Mouse (Mus musculus) forebrain, embryonic 12.5 days (tissue): ENCODE measurements at regions not wholly inside any gene's neighbourhood (a gene's known extent, or its start where the extent isn't known, plus 50 kb on each side); places are given as distances from the start of the nearest gene placed in this dataset.

Experiments used
- ATAC-seq: fragments of 200-750 bp; cut with Nextera tagmentation; 2 replicates; pipeline ENCODE4 v1.8.0; 2017; ENCODE audit warnings: moderate TSS enrichment; ENCODE audit not compliant: low FRiP score
- H3K27ac ChIP-seq: fragments of 300-500 bp; sonication (generic); 2 replicates; pipeline ENCODE4 v1.5.1; 2016; ENCODE audit warnings: mild to moderate bottlenecking
- H3K27me3 ChIP-seq: fragments of 300-500 bp; sonication (generic); 2 replicates; pipeline ENCODE4 v1.6.1; 2016; ENCODE audit warnings: mild to moderate bottlenecking
- H3K36me3 ChIP-seq: fragments of 300-500 bp; sonication (generic); replicated peaks from 2 replicates; pipeline ENCODE4 v1.6.1; 2016; ENCODE audit warnings: mild to moderate bottlenecking
- H3K4me1 ChIP-seq: fragments of 300-500 bp; sonication (generic); 2 replicates; pipeline ENCODE4 v1.6.1; 2016
- H3K4me2 ChIP-seq: fragments of 300-500 bp; sonication (generic); 2 replicates; pipeline ENCODE4 v1.6.1; 2016; ENCODE audit warnings: mild to moderate bottlenecking, moderate library complexity
- H3K4me3 ChIP-seq: fragments of 300-500 bp; sonication (generic); replicated peaks from 2 replicates; pipeline ENCODE4 v1.5.1; 2016; ENCODE audit warnings: mild to moderate bottlenecking
- H3K9ac ChIP-seq: fragments of 300-500 bp; sonication (generic); 2 replicates; pipeline ENCODE4 v1.6.1; 2016; ENCODE audit warnings: mild to moderate bottlenecking
- H3K9me3 ChIP-seq: fragments of 300-500 bp; sonication (generic); 2 replicates; pipeline ENCODE4 v1.6.1; 2016
- WGBS: fragments of 180-500 bp; shearing (Covaris S2); methylation state at CpG from one replicate; pipeline ENCODE4 v1.1.7; 2016; 5-methylcytosine and 5-hydroxymethylcytosine counted together

DNA sequence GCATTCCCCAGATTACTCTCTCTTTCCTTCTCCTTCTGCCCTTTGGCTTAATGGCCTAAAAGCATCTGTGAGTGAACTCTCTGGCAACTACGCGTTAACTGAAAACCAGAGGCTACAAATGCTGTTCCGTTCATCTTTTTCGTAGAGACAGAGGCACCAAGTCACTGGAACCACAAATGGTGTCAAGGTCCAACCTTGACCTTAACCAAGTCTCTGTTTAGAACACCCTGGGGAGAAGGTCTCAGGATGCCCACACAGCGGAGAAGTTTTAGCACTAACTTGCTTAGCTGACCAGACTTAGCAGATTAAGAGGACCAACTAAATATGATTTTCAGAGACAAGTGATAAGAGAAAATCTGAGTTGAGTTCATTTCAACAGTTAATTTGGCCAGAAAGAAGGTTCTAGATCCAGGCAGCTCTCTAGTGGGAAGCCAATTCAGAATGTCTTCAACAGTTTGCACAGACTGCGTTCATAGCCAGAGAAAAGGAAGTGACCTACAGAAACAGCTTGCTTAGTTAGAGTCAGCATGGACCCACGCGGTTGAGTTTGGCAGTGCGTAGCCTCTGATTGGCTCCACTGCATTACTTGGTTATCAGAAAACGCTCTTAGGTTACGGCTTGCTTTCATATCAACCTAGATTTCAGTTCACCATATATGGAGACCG, 169.8 kb downstream of the Ly86 start:
- ATAC-seq: no peak
- H3K27me3 ChIP-seq: no peaks in the 10 kb centered on the region
- H3K4me1 ChIP-seq: peaks cover 34% of the 10 kb centered on the region
- peak overlapping the region; percentile 44 for H3K4me2 ChIP-seq
- H3K27ac ChIP-seq: peak overlapping the region; percentile 89
- H3K9me3 ChIP-seq: no peaks in the 10 kb centered on the region
- no peak overlapping the region for H3K9ac ChIP-seq
- 73% methylated on average over 12 of the region's 12 CpGs for WGBS
- H3K36me3 ChIP-seq: no peaks in the 10 kb centered on the region
- H3K4me3 ChIP-seq: no peak overlapping the region

GRCm38 (mm10) chr13:37517055-37517807, 172.2 kb downstream of the Ly86 start:
- peak; percentile 59; the same call in 1 of the 2 replicates for ATAC-seq
- no peak overlapping the region for H3K4me3 ChIP-seq
- H3K9ac ChIP-seq: no peak overlapping the region
- no peaks in the 10 kb centered on the region for H3K36me3 ChIP-seq
- H3K4me2 ChIP-seq: no peak overlapping the region
- no peaks in the 10 kb centered on the region for H3K9me3 ChIP-seq
- peaks cover 33% of the 10 kb centered on the region for H3K4me1 ChIP-seq
- peak overlapping the region; percentile 56; the same call in 1 of the 2 replicates for H3K27ac ChIP-seq
- no peaks in the 10 kb centered on the region for H3K27me3 ChIP-seq
- WGBS: 26% methylated on average over 14 of the region's 14 CpGs

DNA sequence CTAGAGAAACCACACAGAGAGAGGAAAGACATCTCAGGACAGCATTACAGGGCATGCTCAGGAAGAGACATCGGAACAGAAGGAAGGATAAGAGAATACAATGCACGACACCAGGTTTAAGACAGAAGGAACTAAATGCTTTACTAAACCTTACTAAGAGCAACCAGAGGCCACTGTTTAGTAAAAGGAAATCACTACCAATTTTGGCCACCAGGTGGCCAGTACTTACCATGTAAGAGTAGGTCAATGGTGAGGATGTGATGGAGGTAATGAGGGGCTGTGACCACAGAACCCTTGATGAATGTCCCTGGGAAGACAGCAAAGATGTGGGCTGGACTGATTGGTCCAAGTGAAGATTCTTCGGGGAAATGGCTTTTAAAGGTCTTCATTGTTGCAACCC, 174.9 kb downstream of the Ly86 start:
- H3K9ac ChIP-seq: no peak overlapping the region
- H3K36me3 ChIP-seq: no peaks in the 10 kb centered on the region
- H3K4me1 ChIP-seq: peaks cover 13% of the 10 kb centered on the region
- no peak overlapping the region for H3K4me2 ChIP-seq
- no peak for ATAC-seq
- no peaks in the 10 kb centered on the region for H3K9me3 ChIP-seq
- H3K27ac ChIP-seq: no peak overlapping the region
- H3K27me3 ChIP-seq: peaks cover 14% of the 10 kb centered on the region
- 76% methylated on average over 3 of the region's 3 CpGs for WGBS
- no peak overlapping the region for H3K4me3 ChIP-seq

DNA sequence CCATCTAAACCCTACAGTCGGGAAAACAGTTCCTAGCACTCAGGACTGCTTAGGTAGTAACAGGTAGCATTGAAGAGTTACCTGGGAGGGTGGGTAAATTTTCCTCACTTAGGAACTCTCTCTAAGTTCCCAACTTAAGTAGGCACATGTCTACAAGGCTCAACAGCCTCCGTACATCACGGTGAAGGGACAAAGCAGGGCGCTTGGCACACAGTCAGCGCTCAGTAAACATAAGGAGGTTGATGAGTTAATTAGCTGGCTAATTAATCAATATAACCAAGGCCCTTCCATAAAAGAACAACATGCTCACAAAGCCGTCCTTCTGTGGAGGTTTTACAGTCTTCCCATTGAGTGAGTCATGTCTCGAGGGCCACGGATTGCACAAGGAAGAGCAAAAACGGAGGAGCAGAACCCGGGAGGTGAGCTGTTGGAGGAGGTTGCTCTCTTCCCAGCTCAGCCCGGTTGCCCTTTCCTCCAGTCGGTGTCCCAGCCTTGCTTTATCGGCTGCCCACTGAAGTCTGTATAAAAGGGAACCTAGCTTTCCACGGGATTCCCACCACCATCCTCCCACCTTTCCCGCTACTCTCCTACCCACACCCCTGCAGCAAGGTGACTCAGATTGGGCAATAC, 180.2 kb downstream of the Ly86 start:
- Histone ChIP-seq H3K4me2 (no peak overlapping the region), H3K27me3 (peaks cover 48% of the 10 kb centered on the region), H3K4me3 (no peak overlapping the region), H3K36me3 (no peaks in the 10 kb centered on the region), H3K4me1 (peaks cover 9% of the 10 kb centered on the region), H3K27ac (no peak overlapping the region), H3K9ac (no peak overlapping the region), H3K9me3 (no peaks in the 10 kb centered on the region)
- WGBS: 67% methylated on average over 15 of the region's 15 CpGs
- ATAC-seq: peak; percentile 44; the same call in 1 of the 2 replicates

DNA sequence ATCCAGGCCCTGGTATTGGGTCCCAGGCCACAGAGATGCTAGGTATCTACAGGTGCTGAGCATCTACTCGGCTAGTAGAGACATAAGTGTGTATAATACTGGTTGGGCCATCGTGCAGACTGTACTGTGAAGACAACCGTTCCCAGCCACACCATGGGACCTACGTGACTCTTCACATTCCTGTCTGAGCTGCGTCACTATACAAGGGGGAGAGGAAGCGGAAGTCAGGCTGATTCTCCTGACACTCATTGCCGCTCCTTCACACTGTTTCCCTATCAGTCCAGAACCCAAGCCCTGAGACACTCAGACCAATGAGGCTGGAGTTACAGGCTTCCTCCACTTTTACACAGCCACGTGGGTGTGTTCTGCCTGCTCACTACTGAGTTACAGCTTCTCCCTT, 181.1 kb downstream of the Ly86 start:
- no peaks in the 10 kb centered on the region for H3K36me3 ChIP-seq
- ATAC-seq: no peak
- H3K27me3 ChIP-seq: peaks cover 48% of the 10 kb centered on the region
- H3K9me3 ChIP-seq: no peaks in the 10 kb centered on the region
- no peak overlapping the region for H3K4me3 ChIP-seq
- WGBS: 89% methylated on average over 8 of the region's 8 CpGs
- no peak overlapping the region for H3K4me2 ChIP-seq
- H3K4me1 ChIP-seq: peaks cover 9% of the 10 kb centered on the region
- no peak overlapping the region for H3K27ac ChIP-seq
- no peak overlapping the region for H3K9ac ChIP-seq

DNA sequence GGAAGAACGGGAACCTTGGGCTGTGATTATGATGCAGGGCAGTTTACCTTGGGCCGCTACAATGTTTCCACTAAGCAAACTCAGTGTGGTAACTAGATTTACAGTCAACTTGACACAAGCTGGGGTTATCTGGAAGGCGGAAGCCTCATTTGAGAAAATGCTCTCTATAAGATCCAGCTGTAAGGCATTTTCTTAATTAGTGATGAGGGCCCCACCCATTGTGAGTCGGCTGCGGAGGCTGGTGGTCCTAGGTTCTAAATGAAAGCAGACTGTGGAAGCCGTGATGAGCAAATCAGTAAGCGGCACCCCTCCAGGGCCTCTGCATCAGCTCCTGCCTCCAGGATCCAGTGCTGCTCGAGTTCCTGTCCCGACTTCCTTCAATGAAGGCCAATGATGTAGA, 183.4 kb downstream of the Ly86 start:
- no peak for ATAC-seq
- peaks cover 9% of the 10 kb centered on the region for H3K4me1 ChIP-seq
- peaks cover 46% of the 10 kb centered on the region for H3K27me3 ChIP-seq
- no peak overlapping the region for H3K4me3 ChIP-seq
- H3K9ac ChIP-seq: no peak overlapping the region
- no peak overlapping the region for H3K27ac ChIP-seq
- H3K4me2 ChIP-seq: no peak overlapping the region
- WGBS: 60% methylated on average over 9 of the region's 9 CpGs
- H3K36me3 ChIP-seq: no peaks in the 10 kb centered on the region
- no peaks in the 10 kb centered on the region for H3K9me3 ChIP-seq

GRCm38 (mm10) chr13:37528876-37529275, 183.9 kb downstream of the Ly86 start:
- WGBS: 77% methylated on average over 7 of the region's 7 CpGs
- Histone ChIP-seq H3K4me2 (no peak overlapping the region), H3K36me3 (no peaks in the 10 kb centered on the region)

GRCm38 (mm10) chr13:37531512-37532183, 186.6 kb downstream of the Ly86 start:
- 70% methylated on average over 8 of the region's 8 CpGs for WGBS
- Histone ChIP-seq H3K27ac (no peak overlapping the region), H3K27me3 (peaks cover 24% of the 10 kb centered on the region), H3K4me3 (no peak overlapping the region), H3K9ac (no peak overlapping the region), H3K4me1 (peaks cover 9% of the 10 kb centered on the region), H3K9me3 (no peaks in the 10 kb centered on the region), H3K36me3 (no peaks in the 10 kb centered on the region), H3K4me2 (no peak overlapping the region)
- ATAC-seq: no peak

More at GRCm38 (mm10) chr13:37528876-37529275, 183.9 kb downstream of the Ly86 start:
- Histone ChIP-seq H3K4me3 (no peak overlapping the region), H3K27me3 (peaks cover 41% of the 10 kb centered on the region), H3K9me3 (no peaks in the 10 kb centered on the region), H3K9ac (no peak overlapping the region), H3K4me1 (peaks cover 9% of the 10 kb centered on the region), H3K27ac (no peak overlapping the region)
- ATAC-seq: no peak

- Histone ChIP-seq H3K4me2 (no peak overlapping the region), H3K4me3 (no peak overlapping the region), H3K27me3 (peaks cover 16% of the 10 kb centered on the region), H3K36me3 (no peaks in the 10 kb centered on the region), H3K4me1 (peaks cover 6% of the 10 kb centered on the region; the same call in 1 of the 2 replicates), H3K9me3 (no peaks in the 10 kb centered on the region), H3K9ac (no peak overlapping the region), H3K27ac (no peak overlapping the region)
- no peak for ATAC-seq
- WGBS: 71% methylated on average over 7 of the region's 7 CpGs
Observed at GRCm38 (mm10) chr13:37532596-37533170, 187.7 kb downstream of the Ly86 start.

DNA sequence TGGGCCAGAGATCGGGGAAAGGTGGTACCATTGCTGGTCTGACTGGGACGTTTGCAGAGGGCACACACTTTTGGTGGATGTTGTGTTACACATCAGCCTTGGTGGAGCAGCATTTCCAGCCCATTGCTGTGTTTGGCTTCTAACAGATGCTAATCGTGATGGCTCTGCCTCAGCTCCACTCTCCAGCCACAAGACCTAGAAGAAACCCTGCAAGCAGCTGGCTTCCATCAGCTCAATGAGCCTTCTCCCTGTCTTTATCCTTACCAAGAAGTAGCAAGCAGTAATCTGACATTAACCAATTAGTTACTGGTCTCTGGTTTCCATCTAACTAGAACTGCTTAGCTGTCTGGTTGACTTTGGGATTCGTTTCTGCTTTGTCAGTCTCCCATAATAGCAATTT, 188.8 kb downstream of the Ly86 start:
- Histone ChIP-seq H3K4me3 (no peak overlapping the region), H3K9me3 (no peaks in the 10 kb centered on the region), H3K27ac (no peak overlapping the region), H3K4me2 (no peak overlapping the region), H3K9ac (no peak overlapping the region), H3K4me1 (no peaks in the 10 kb centered on the region), H3K27me3 (peaks cover 6% of the 10 kb centered on the region), H3K36me3 (no peaks in the 10 kb centered on the region)
- ATAC-seq: no peak
- WGBS: 77% methylated on average over 4 of the region's 4 CpGs

DNA sequence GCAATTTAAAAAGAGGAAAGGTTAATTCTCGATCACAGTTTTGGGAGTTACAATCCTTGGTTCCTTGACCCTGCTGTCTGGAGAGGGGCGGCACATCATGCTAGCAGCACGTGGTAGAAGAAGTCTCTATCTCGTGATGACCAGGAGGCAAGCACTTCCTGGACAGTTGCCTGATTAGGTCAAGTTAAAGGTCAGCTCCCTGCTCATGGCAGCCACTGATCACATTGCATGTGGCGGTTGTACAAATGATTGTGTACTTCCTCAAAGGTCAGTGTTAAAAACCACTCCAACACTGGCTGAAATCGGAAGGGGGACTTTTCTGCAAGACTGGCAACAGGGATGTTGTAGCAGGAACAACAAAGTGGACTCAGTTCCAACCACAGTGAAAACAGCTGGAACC, 192.3 kb downstream of the Ly86 start:
- H3K9me3 ChIP-seq: no peaks in the 10 kb centered on the region
- H3K27ac ChIP-seq: no peak overlapping the region
- peaks cover 2% of the 10 kb centered on the region; the same call in 1 of the 2 replicates for H3K27me3 ChIP-seq
- no peak overlapping the region for H3K4me2 ChIP-seq
- no peaks in the 10 kb centered on the region for H3K36me3 ChIP-seq
- no peak overlapping the region for H3K4me3 ChIP-seq
- no peak for ATAC-seq
- H3K4me1 ChIP-seq: peaks cover 15% of the 10 kb centered on the region
- no peak overlapping the region for H3K9ac ChIP-seq
- 86% methylated on average over 6 of the region's 6 CpGs for WGBS

- Histone ChIP-seq H3K27ac (no peak overlapping the region), H3K4me1 (peaks cover 15% of the 10 kb centered on the region), H3K4me2 (no peak overlapping the region), H3K27me3 (no peaks in the 10 kb centered on the region), H3K4me3 (no peak overlapping the region), H3K36me3 (no peaks in the 10 kb centered on the region), H3K9me3 (no peaks in the 10 kb centered on the region), H3K9ac (no peak overlapping the region)
- WGBS: 87% methylated on average over 6 of the region's 6 CpGs
- ATAC-seq: no peak
Observed at GRCm38 (mm10) chr13:37537793-37538192, 192.8 kb downstream of the Ly86 start.
